8 mouse cellular contexts compared by ENCODE assay signal in the genomic region with DNA sequence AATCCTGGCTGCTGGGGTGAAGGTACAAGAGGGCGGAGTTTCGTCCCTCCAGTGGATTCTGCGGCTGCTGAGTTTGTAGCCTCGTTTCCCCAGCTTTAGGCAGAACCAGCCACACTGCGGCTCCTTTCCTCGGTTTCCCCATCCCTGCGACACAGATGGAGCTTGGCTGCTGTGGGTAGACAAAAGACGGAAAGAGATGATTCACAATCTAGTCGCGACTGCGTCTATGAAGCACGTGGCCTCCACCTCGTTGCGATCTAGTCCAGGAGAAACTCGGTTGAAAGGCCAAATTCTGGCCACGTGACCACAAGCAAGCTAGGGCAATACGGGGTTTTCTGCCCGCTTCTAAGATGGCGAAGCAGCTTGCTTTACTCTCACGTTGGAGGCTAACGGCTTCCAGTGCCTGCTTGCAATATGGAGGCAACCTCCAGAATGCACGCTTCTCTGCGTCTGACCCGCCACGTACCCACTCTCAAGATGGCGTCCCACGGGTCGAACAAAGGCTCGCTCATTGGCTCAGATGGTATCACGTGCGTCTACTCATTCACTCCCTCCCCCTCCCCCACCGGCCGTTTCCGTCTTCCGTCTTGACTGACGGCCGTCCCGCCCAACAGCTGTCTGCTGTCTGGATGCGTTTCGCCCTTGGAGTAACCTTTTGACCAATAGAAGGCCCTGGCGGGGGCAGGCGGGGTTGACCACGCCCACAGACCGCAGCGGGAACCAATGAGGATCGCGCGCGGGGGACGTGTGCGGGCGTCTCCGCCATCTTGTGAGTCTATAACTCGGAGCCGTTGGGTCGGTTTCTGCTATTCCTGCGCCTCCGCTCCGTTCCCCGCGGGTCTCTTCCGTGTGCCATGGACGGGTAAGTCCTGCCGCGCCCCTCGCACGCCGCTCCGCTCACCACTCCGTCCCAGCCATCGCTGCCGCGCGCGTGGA. TPM values are rescaled to one million over a fixed set of nuclear protein-coding genes. Genes with fewer than 3 reads are reported as not detected.
A peak's percentile ranks its signal among the peaks of the same experiment; 100 is the strongest.
DNase-seq lines count a peak whose midpoint lies in the region; ATAC-seq lines count a peak whose summit lies in the region.

A gene (plus strand): TSS at position 568 of the 936 bp plus-strand sequence.

- H3K4me1 ChIP-seq in hindbrain, embryonic 14.5 days (replicated peaks; ENCODE audit: control insufficient read depth, insufficient read depth, low read length), result peaks cover 61% of the 10 kb centered on the region

- WGBS in hindbrain, embryonic 14.5 days, result under 1% methylated on average over 74 of the region's 75 CpGs

- H3K9ac ChIP-seq in hindbrain, embryonic 14.5 days, result peak within 1 kb of the TSS; percentile 98

- peak; percentile 93 for ATAC-seq in hindbrain, embryonic 14.5 days (ENCODE audit: low FRiP score)

- H3K36me3 ChIP-seq in hindbrain, embryonic 14.5 days (replicated peaks; ENCODE audit: control insufficient read depth, insufficient read depth), result peaks cover 28% of the 10 kb centered on the region

- H3K4me3 ChIP-seq in hindbrain, embryonic 14.5 days (replicated peaks; ENCODE audit: low read length), result peak within 1 kb of the TSS; percentile 95

- no peaks in the 10 kb centered on the region for H3K27me3 ChIP-seq in hindbrain, embryonic 14.5 days (ENCODE audit: control insufficient read depth, insufficient read depth, low read length)

- peak; percentile 100 for DNase-seq in R1 (ENCODE audit: low read depth, low spot score)
- DNase-seq in cerebellum, postnatal 25 days, result peak; percentile 99 to 100
- DNase-seq in frontal cortex, postnatal 25 days (ENCODE audit: low spot score in 2 of 2), result peak; percentile 96 to 98
- DNase-seq in hindbrain, embryonic 14.5 days (ENCODE audit: low spot score), result peak; percentile 99
- peak; percentile 98 to 99 for DNase-seq in layer of hippocampus, postnatal 36 days
- DNase-seq in lung, postnatal 36 days, result peak; percentile 100
- DNase-seq in retina, postnatal 1 day, result peak; percentile 100
- DNase-seq in urinary bladder, adult 18-20 months (ENCODE audit: low spot score in 2 of 2), result peak; percentile 94 to 98

- no peaks in the 10 kb centered on the region for H3K9me3 ChIP-seq in hindbrain, embryonic 14.5 days (ENCODE audit: control insufficient read depth, low read length)

- H3K4me2 ChIP-seq in hindbrain, embryonic 14.5 days (replicated peaks), result peak within 1 kb of the TSS; percentile 98

- peak within 1 kb of the TSS; percentile 100 for H3K27ac ChIP-seq in hindbrain, embryonic 14.5 days

RNA-seq across cellular contexts. Expression of the gene that starts here (rescaled TPM):
- 59.5 and 62.6 TPM in 2 replicates for polyA plus RNA-seq in hindbrain, embryonic 14.5 days (2014; fragmentation: Nextera tagmentation; extraction: Ambion mirVana)
- total RNA-seq in layer of hippocampus, postnatal 36 days (2021), result 10 to 100 TPM; 43.1 to 52.6 TPM

Comparison
In these comparisons a context has a peak if more than half of its experiments do, and no peak if none do; other contexts are left out.
1. Peak in every context shown above with its lines: DNase-seq, ATAC-seq, H3K4me3 ChIP-seq and H3K27ac ChIP-seq.